Mouse (Mus musculus) cerebellum, adult 2 months (tissue): ENCODE results near the gene Gm45140.

Experiments used
- CTCF ChIP-seq: fragments of 200-500 bp; IDR thresholded peaks from 2 replicates; pipeline ENCODE4 v1.5.1; 2011; ENCODE audit warnings: low read depth, mild to moderate bottlenecking, control low read depth, low read length, moderate library complexity, borderline replicate concordance; ENCODE audit not compliant: insufficient read depth
- POLR2A ChIP-seq: fragments of 200-500 bp; IDR thresholded peaks from 2 replicates; pipeline ENCODE4 v1.6.1; 2011; ENCODE audit warnings: low read length, control low read depth, borderline replicate concordance; ENCODE audit not compliant: insufficient read depth

- TF ChIP-seq POLR2A (no peak), CTCF (no peak)
These were observed 80.4 kb downstream of the Gm45140 start for GRCm38 (mm10) chr6:87755196-87755595.
